Mouse (Mus musculus): Measurements from ENCODE around the gene BC030867. TPM values are rescaled to one million over a fixed set of nuclear protein-coding genes. Genes with fewer than 3 reads are reported as not detected.

Gene BC030867
- total and polyA plus RNA-seq, 3 experiments, result 20.0 to 51.7 (median 36.2) TPM

DNA sequence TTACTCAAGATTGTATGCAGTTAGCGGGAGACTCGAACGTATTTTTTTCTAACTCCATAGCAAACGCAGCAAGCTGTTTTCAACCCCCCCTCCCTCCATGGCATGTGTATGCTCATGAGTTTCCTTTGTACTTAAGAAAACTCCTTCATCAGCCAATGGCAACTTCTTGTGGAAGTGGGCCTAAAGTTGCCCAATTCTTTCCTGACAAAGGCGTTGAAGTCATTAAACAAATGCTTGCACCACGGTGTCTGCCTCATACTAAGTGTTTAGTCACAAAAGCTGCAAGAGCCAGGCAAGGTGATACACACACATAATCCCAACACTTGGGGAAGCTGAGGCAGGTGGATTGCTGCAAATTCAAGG is 2.4 kb upstream of the BC030867 start:
- no peak for TF ChIP-seq MXI1 (IDR thresholded peaks at IDR 0.05; ENCODE audit: low read depth, low read length)
- no peak for TF ChIP-seq MAZ (IDR thresholded peaks at IDR 0.05; ENCODE audit: low read depth, low read length)
- TF ChIP-seq E2F4 (IDR thresholded peaks at IDR 0.05; ENCODE audit: borderline replicate concordance, low read depth, low read length), result no peak
- no peak for TF ChIP-seq CHD2 (IDR thresholded peaks at IDR 0.05; ENCODE audit: low read length)
- TF ChIP-seq RCOR1 (IDR thresholded peaks at IDR 0.05; ENCODE audit: low read depth, low read length), result no peak
- no peak for TF ChIP-seq CHD1 (IDR thresholded peaks at IDR 0.05; ENCODE audit: low read depth, low read length)
- no peak for TF ChIP-seq ELF1 (IDR thresholded peaks at IDR 0.05; ENCODE audit: low read depth, low read length)
- TF ChIP-seq SIN3A (IDR thresholded peaks at IDR 0.05; ENCODE audit: low read length), result no peak
- no peak for TF ChIP-seq JUND (IDR thresholded peaks at IDR 0.05; ENCODE audit: low read depth, low read length)
- TF ChIP-seq NRF1 (IDR thresholded peaks at IDR 0.05; ENCODE audit: insufficient read depth, low read depth, low read length, poor library complexity, severe bottlenecking), result no peak
- TF ChIP-seq ZC3H11A (IDR thresholded peaks at IDR 0.05; ENCODE audit: low read depth, low read length), result no peak
- no peak for TF ChIP-seq ETS1 (IDR thresholded peaks at IDR 0.05; ENCODE audit: low read depth, low read length)
- no peak for TF ChIP-seq POLR2A (IDR thresholded peaks at IDR 0.05; ENCODE audit: control insufficient read depth in 1 of 2, insufficient read depth in 1 of 2, low read depth in 1 of 2, low read length in 2 of 2, poor library complexity in 1 of 2)
- TF ChIP-seq EP300 (IDR thresholded peaks at IDR 0.05; ENCODE audit: low read depth in 1 of 2, low read length in 2 of 2), result no peak
- TF ChIP-seq GABPA (IDR thresholded peaks at IDR 0.05; ENCODE audit: low read depth, low read length), result no peak
- no peak for TF ChIP-seq TBP (IDR thresholded peaks at IDR 0.05; ENCODE audit: low read depth, low read length)
- TF ChIP-seq MYC (IDR thresholded peaks at IDR 0.05; ENCODE audit: low read depth, low read length), result no peak
- H3K36me3 ChIP-seq (ENCODE audit: control insufficient read depth in 1 of 2, insufficient read depth in 2 of 2, low read length in 2 of 2), result peaks cover 2 to 19% of the 10 kb centered on the region in 2 experiments; a peak in 3 of 4 replicates
- no peak overlapping the region for H3K4me3 ChIP-seq (ENCODE audit: control insufficient read depth in 1 of 2, insufficient read depth in 1 of 2, low read depth in 2 of 2, low read length in 2 of 2)
- H3K9me3 ChIP-seq (replicated peaks; ENCODE audit: insufficient read depth, low read length), result no peaks in the 10 kb centered on the region
- no peak overlapping the region for H3K9ac ChIP-seq (ENCODE audit: control insufficient read depth, low read depth, low read length, poor library complexity, severe bottlenecking)
- H3K27me3 ChIP-seq (ENCODE audit: control insufficient read depth in 1 of 2, insufficient read depth in 2 of 2, low read length in 2 of 2), result no peaks in the 10 kb centered on the region
- peaks cover 11% of the 10 kb centered on the region for H3K79me2 ChIP-seq (ENCODE audit: control insufficient read depth, insufficient read depth, low read length, poor library complexity)
- no peak overlapping the region for H3K27ac ChIP-seq (ENCODE audit: control insufficient read depth, low read depth, low read length)
- DNase-seq (ENCODE audit: low read depth, low spot score), result peak; percentile 34
- H3K4me1 ChIP-seq (ENCODE audit: control insufficient read depth in 1 of 2, insufficient read depth in 2 of 2, low read length in 2 of 2), result peaks cover 0 to 22% of the 10 kb centered on the region in 2 experiments

GRCm38 (mm10) chr11:102246871-102247270 is 1.8 kb upstream of the BC030867 start:
- Histone ChIP-seq H3K27me3 (ENCODE audit: control insufficient read depth in 1 of 2, insufficient read depth in 2 of 2, low read length in 2 of 2) (no peaks in the 10 kb centered on the region), H3K79me2 (ENCODE audit: control insufficient read depth, insufficient read depth, low read length, poor library complexity) (peaks cover 11% of the 10 kb centered on the region), H3K36me3 (ENCODE audit: control insufficient read depth in 1 of 2, insufficient read depth in 2 of 2, low read length in 2 of 2) (peaks cover 4 to 19% of the 10 kb centered on the region in 2 experiments; a peak in 3 of 4 replicates), H3K9ac (ENCODE audit: control insufficient read depth, low read depth, low read length, poor library complexity, severe bottlenecking) (no peak overlapping the region), H3K27ac (ENCODE audit: control insufficient read depth, low read depth, low read length) (no peak overlapping the region), H3K9me3 (replicated peaks; ENCODE audit: insufficient read depth, low read length) (no peaks in the 10 kb centered on the region), H3K4me3 (ENCODE audit: control insufficient read depth in 1 of 2, insufficient read depth in 1 of 2, low read depth in 2 of 2, low read length in 2 of 2) (no peak overlapping the region), H3K4me1 (ENCODE audit: control insufficient read depth in 1 of 2, insufficient read depth in 2 of 2, low read length in 2 of 2) (peaks cover 0 to 22% of the 10 kb centered on the region in 2 experiments)
- TF ChIP-seq RAD21 (IDR thresholded peaks at IDR 0.05; ENCODE audit: low read depth, low read length), result peak; percentile 53
- TF ChIP-seq MEF2A (IDR thresholded peaks at IDR 0.05; ENCODE audit: extremely low read depth, insufficient replicate concordance, low read depth, low read length, poor library complexity, severe bottlenecking), result no peak
- TF ChIP-seq CTCF (IDR thresholded peaks at IDR 0.05 in 2 of 3, conservative IDR thresholded peaks at IDR 0.05 in 1 of 3; ENCODE audit: control insufficient read depth in 1 of 3, insufficient read depth in 1 of 3, low read depth in 2 of 3, low read length in 3 of 3, poor library complexity in 1 of 3, severe bottlenecking in 1 of 3), result peak; percentile 47 to 64 (median 49)
- TF ChIP-seq BHLHE40 (IDR thresholded peaks at IDR 0.05; ENCODE audit: borderline replicate concordance, low read depth, low read length), result no peak
- no peak for TF ChIP-seq KAT2A (conservative IDR thresholded peaks at IDR 0.05; ENCODE audit: low read depth, low read length)
- no peak for TF ChIP-seq TAL1 (IDR thresholded peaks at IDR 0.05; ENCODE audit: low read length)
- no peak for TF ChIP-seq POLR2AphosphoS5 (IDR thresholded peaks at IDR 0.05; ENCODE audit: borderline replicate concordance, low read depth, low read length)
- TF ChIP-seq ZMIZ1 (IDR thresholded peaks at IDR 0.05; ENCODE audit: low read depth, low read length), result no peak
- no peak for TF ChIP-seq RCOR1 (IDR thresholded peaks at IDR 0.05; ENCODE audit: low read depth, low read length)
- TF ChIP-seq MAFK (IDR thresholded peaks at IDR 0.05; ENCODE audit: borderline replicate concordance, low read depth, low read length), result no peak
- TF ChIP-seq ZNF384 (IDR thresholded peaks at IDR 0.05; ENCODE audit: low read depth, low read length), result peak; percentile 85
- TF ChIP-seq ETS1 (IDR thresholded peaks at IDR 0.05; ENCODE audit: low read depth, low read length), result no peak
- TF ChIP-seq MAZ (IDR thresholded peaks at IDR 0.05; ENCODE audit: low read depth, low read length), result no peak
- no peak for TF ChIP-seq E2F4 (IDR thresholded peaks at IDR 0.05; ENCODE audit: borderline replicate concordance, low read depth, low read length)
- no peak for TF ChIP-seq CHD2 (IDR thresholded peaks at IDR 0.05; ENCODE audit: low read length)
- TF ChIP-seq POLR2AphosphoS2 (IDR thresholded peaks at IDR 0.05; ENCODE audit: low read length), result no peak
- no peak for TF ChIP-seq NELFE (IDR thresholded peaks at IDR 0.05; ENCODE audit: low read depth, low read length)
- no peak for TF ChIP-seq MYC (IDR thresholded peaks at IDR 0.05; ENCODE audit: low read depth, low read length)
- TF ChIP-seq SMC3 (IDR thresholded peaks at IDR 0.05; ENCODE audit: low read depth, low read length), result peak; percentile 46
- no peak for TF ChIP-seq USF1 (IDR thresholded peaks at IDR 0.05; ENCODE audit: low read depth, low read length)
- TF ChIP-seq MAX (IDR thresholded peaks at IDR 0.05; ENCODE audit: low read length), result no peak
- no peak for TF ChIP-seq JUND (IDR thresholded peaks at IDR 0.05; ENCODE audit: low read depth, low read length)
- no peak for TF ChIP-seq ELF1 (IDR thresholded peaks at IDR 0.05; ENCODE audit: low read depth, low read length)
- TF ChIP-seq ZC3H11A (IDR thresholded peaks at IDR 0.05; ENCODE audit: low read depth, low read length), result peak; percentile 50
- DNase-seq (ENCODE audit: low read depth, low spot score), result peak; percentile 68
